Mouse (Mus musculus) liver, embryonic 11.5 days (tissue): ENCODE measurements around the gene Paqr9. TPM values are rescaled to one million over a fixed set of nuclear protein-coding genes. Genes with fewer than 3 reads are reported as not detected.

Source experiments
- ATAC-seq: fragments of 200-750 bp; cut with Nextera tagmentation; replicated peaks from 2 replicates; pipeline ENCODE4 v1.8.0; 2017; ENCODE audit warnings: moderate number of reproducible peaks, mild to moderate bottlenecking, moderate TSS enrichment, moderate library complexity; ENCODE audit not compliant: low FRiP score
- DNase-seq: peaks from one replicate; pipeline ENCODE4 v3.0.0-alpha.2; 2017; ENCODE audit warnings: low spot score
- H3K27ac ChIP-seq: fragments of 300-500 bp; sonication (generic); 2 replicates; pipeline ENCODE4 v1.5.1; 2014; ENCODE audit warnings: mild to moderate bottlenecking, low read depth, low read length, control low read depth
- H3K27me3 ChIP-seq: fragments of 300-500 bp; sonication (generic); replicated peaks from 2 replicates; pipeline ENCODE4 v1.6.1; 2014; ENCODE audit warnings: low read length, mixed read lengths; ENCODE audit not compliant: control insufficient read depth, insufficient read depth
- H3K36me3 ChIP-seq: fragments of 300-500 bp; sonication (generic); 2 replicates; pipeline ENCODE4 v1.6.1; 2014; ENCODE audit warnings: mild to moderate bottlenecking, low read length, moderate library complexity, mixed read lengths; ENCODE audit not compliant: control insufficient read depth, insufficient read depth
- H3K4me1 ChIP-seq: fragments of 300-500 bp; sonication (generic); replicated peaks from 2 replicates; pipeline ENCODE4 v1.6.1; 2014; ENCODE audit warnings: low read length, mixed read lengths; ENCODE audit not compliant: control insufficient read depth, insufficient read depth
- H3K4me2 ChIP-seq: fragments of 300-500 bp; sonication (generic); 2 replicates; pipeline ENCODE4 v1.6.1; 2014; ENCODE audit warnings: mild to moderate bottlenecking, control low read depth, moderate library complexity
- H3K4me3 ChIP-seq: fragments of 300-500 bp; sonication (generic); 2 replicates; pipeline ENCODE4 v1.5.1; 2014; ENCODE audit warnings: low read depth, low read length, control low read depth
- H3K9ac ChIP-seq: fragments of 300-500 bp; sonication (generic); 2 replicates; pipeline ENCODE4 v1.6.1; 2014; ENCODE audit warnings: low read depth, low read length, control low read depth
- H3K9me3 ChIP-seq: fragments of 300-500 bp; sonication (generic); 2 replicates; pipeline ENCODE4 v1.6.1; 2016; ENCODE audit warnings: low read length, inconsistent platforms, mixed read lengths; ENCODE audit not compliant: control insufficient read depth
- WGBS: fragments of 180-500 bp; shearing (Covaris S2); extraction: QIAGEN DNeasy Blood & Tissue Kit; methylation state at CpG from one replicate; pipeline ENCODE4 v1.1.7; 2014; 5-methylcytosine and 5-hydroxymethylcytosine counted together
- polyA plus RNA-seq: library from polyadenylated mRNA; unstranded; fragments of >200 nt; fragmentation: Nextera tagmentation; extraction: Ambion mirVana; gene quantifications from 2 replicates; pipeline ENCODE4 v1.2.1, GENCODE M21; 2014

Gene Paqr9
- polyA plus RNA-seq, 1 experiment from 2014 or later: 13.8 TPM

GRCm38 (mm10) chr9:95521031-95521430 lies 38.4 kb upstream of the Paqr9 start:
- H3K4me3 ChIP-seq: no peak overlapping the region
- H3K36me3 ChIP-seq: no peaks in the 10 kb centered on the region
- ATAC-seq (no peak), DNase-seq (no peak)
- WGBS: 86% methylated on average over 8 of the region's 8 CpGs
- H3K27me3 ChIP-seq: no peaks in the 10 kb centered on the region
- no peaks in the 10 kb centered on the region for H3K9me3 ChIP-seq
- no peak overlapping the region for H3K9ac ChIP-seq
- H3K4me1 ChIP-seq: no peaks in the 10 kb centered on the region; the same call in 1 of the 2 replicates
- H3K27ac ChIP-seq: no peak overlapping the region
- H3K4me2 ChIP-seq: no peak overlapping the region

- Histone ChIP-seq H3K4me2 (0 out of 2 replicates have a peak overlapping the region, but pooled peaks have one; percentile 20), H3K27ac (no peak overlapping the region), H3K4me1 (no peaks in the 10 kb centered on the region; the same call in 1 of the 2 replicates), H3K27me3 (no peaks in the 10 kb centered on the region), H3K4me3 (no peak overlapping the region), H3K9me3 (no peaks in the 10 kb centered on the region), H3K36me3 (no peaks in the 10 kb centered on the region), H3K9ac (no peak overlapping the region)
- WGBS: 31% methylated on average over 10 of the region's 10 CpGs
- ATAC-seq: peak; percentile 58
- no peak for DNase-seq
Observed at GRCm38 (mm10) chr9:95521566-95521965, 37.9 kb upstream of the Paqr9 start.

GRCm38 (mm10) chr9:95522561-95522960 lies 36.9 kb upstream of the Paqr9 start:
- H3K4me3 ChIP-seq: no peak overlapping the region
- DNase-seq (no peak), ATAC-seq (no peak)
- WGBS: 78% methylated on average over 2 of the region's 2 CpGs
- H3K9me3 ChIP-seq: no peaks in the 10 kb centered on the region
- no peak overlapping the region for H3K27ac ChIP-seq
- H3K9ac ChIP-seq: no peak overlapping the region
- H3K27me3 ChIP-seq: no peaks in the 10 kb centered on the region
- H3K4me2 ChIP-seq: no peak overlapping the region
- H3K36me3 ChIP-seq: no peaks in the 10 kb centered on the region
- H3K4me1 ChIP-seq: no peaks in the 10 kb centered on the region; the same call in 1 of the 2 replicates

- no peak overlapping the region for H3K9ac ChIP-seq
- no peak for DNase-seq
- 77% methylated on average over 6 of the region's 6 CpGs for WGBS
- H3K4me1 ChIP-seq: no peaks in the 10 kb centered on the region; the same call in 1 of the 2 replicates
- no peaks in the 10 kb centered on the region for H3K36me3 ChIP-seq
- no peak overlapping the region for H3K4me3 ChIP-seq
- no peak overlapping the region for H3K27ac ChIP-seq
- ATAC-seq: no peak
- H3K4me2 ChIP-seq: no peak overlapping the region
- no peaks in the 10 kb centered on the region for H3K9me3 ChIP-seq
- H3K27me3 ChIP-seq: no peaks in the 10 kb centered on the region
Observed at GRCm38 (mm10) chr9:95525376-95525775, 34.1 kb upstream of the Paqr9 start.

- peak; percentile 76 for ATAC-seq
- H3K4me3 ChIP-seq: no peak overlapping the region
Observed at GRCm38 (mm10) chr9:95525961-95526360, 33.5 kb upstream of the Paqr9 start.

GRCm38 (mm10) chr9:95527676-95528075 lies 31.8 kb upstream of the Paqr9 start:
- no peaks in the 10 kb centered on the region for H3K9me3 ChIP-seq
- H3K9ac ChIP-seq: no peak overlapping the region
- no peak for ATAC-seq
- 24% methylated on average over 2 of the region's 2 CpGs for WGBS
- H3K36me3 ChIP-seq: no peaks in the 10 kb centered on the region
- no peak overlapping the region for H3K4me3 ChIP-seq
- H3K27me3 ChIP-seq: no peaks in the 10 kb centered on the region
- no peak overlapping the region for H3K27ac ChIP-seq
- no peak for DNase-seq
- H3K4me1 ChIP-seq: no peaks in the 10 kb centered on the region
- H3K4me2 ChIP-seq: no peak overlapping the region

More at GRCm38 (mm10) chr9:95525961-95526360, 33.5 kb upstream of the Paqr9 start:
- Histone ChIP-seq H3K4me2 (no peak overlapping the region), H3K9me3 (no peaks in the 10 kb centered on the region), H3K36me3 (no peaks in the 10 kb centered on the region), H3K27me3 (no peaks in the 10 kb centered on the region), H3K4me1 (no peaks in the 10 kb centered on the region; the same call in 1 of the 2 replicates), H3K9ac (no peak overlapping the region), H3K27ac (no peak overlapping the region)
- DNase-seq: no peak
- WGBS: 28% methylated on average over 2 of the region's 2 CpGs

- ATAC-seq (no peak), DNase-seq (no peak)
- H3K4me3 ChIP-seq: no peak overlapping the region
- H3K9me3 ChIP-seq: no peaks in the 10 kb centered on the region
- H3K4me2 ChIP-seq: no peak overlapping the region
- WGBS: 78% methylated on average over 3 of the region's 3 CpGs
- no peaks in the 10 kb centered on the region for H3K36me3 ChIP-seq
- H3K27ac ChIP-seq: no peak overlapping the region
- H3K27me3 ChIP-seq: no peaks in the 10 kb centered on the region
- no peak overlapping the region for H3K9ac ChIP-seq
- no peaks in the 10 kb centered on the region for H3K4me1 ChIP-seq
Observed at GRCm38 (mm10) chr9:95531144-95531543, 28.3 kb upstream of the Paqr9 start.

GRCm38 (mm10) chr9:95533817-95534216 lies 25.6 kb upstream of the Paqr9 start:
- Histone ChIP-seq H3K4me1 (no peaks in the 10 kb centered on the region), H3K27me3 (no peaks in the 10 kb centered on the region), H3K9ac (no peak overlapping the region), H3K9me3 (no peaks in the 10 kb centered on the region), H3K4me3 (no peak overlapping the region), H3K4me2 (no peak overlapping the region), H3K27ac (no peak overlapping the region), H3K36me3 (no peaks in the 10 kb centered on the region)
- ATAC-seq: no peak
- 39% methylated on average over 6 of the region's 6 CpGs for WGBS
- DNase-seq: no peak

- H3K27me3 ChIP-seq: no peaks in the 10 kb centered on the region
- ATAC-seq: no peak
- WGBS: 71% methylated on average over 2 of the region's 2 CpGs
Observed at GRCm38 (mm10) chr9:95539176-95539800, 20.2 kb upstream of the Paqr9 start.

More at GRCm38 (mm10) chr9:95539176-95539800, 20.2 kb upstream of the Paqr9 start:
- no peaks in the 10 kb centered on the region for H3K9me3 ChIP-seq
- H3K4me1 ChIP-seq: no peaks in the 10 kb centered on the region
- DNase-seq: no peak
- H3K27ac ChIP-seq: no peak overlapping the region
- H3K36me3 ChIP-seq: no peaks in the 10 kb centered on the region
- H3K9ac ChIP-seq: no peak overlapping the region
- H3K4me2 ChIP-seq: no peak overlapping the region
- H3K4me3 ChIP-seq: no peak overlapping the region
